Mouse (Mus musculus): ENCODE measurements around the gene Rragc.
A peak's percentile ranks its signal among the peaks of the same experiment; 100 is the strongest.
"Not testable (repeated sequence)": the region's sequence is repeated elsewhere in the genome, so short reads cannot be mapped to it uniquely, and the experiment has no call there.

Rragc gene

GRCm38 (mm10) chr4:123916748-123917547 lies at the start of gene Rragc:
TSS of gene Rragc (plus strand) at chr4:123917446.
- DNase-seq (ENCODE audit: low spot score) = peak; percentile 100

- no peak for DNase-seq (ENCODE audit: low spot score)
Measured at GRCm38 (mm10) chr4:123893726-123894125, 23.5 kb upstream of the Rragc start.

- no peak for DNase-seq (ENCODE audit: low spot score)
Measured at GRCm38 (mm10) chr4:123894295-123894694, 23.0 kb upstream of the Rragc start.

GRCm38 (mm10) chr4:123898696-123899095 lies 18.6 kb upstream of the Rragc start:
- peak; percentile 78 for DNase-seq (ENCODE audit: low spot score)

GRCm38 (mm10) chr4:123903432-123903831 lies 13.8 kb upstream of the Rragc start:
- DNase-seq (ENCODE audit: low spot score) = no peak

- peak; percentile 99 for DNase-seq (ENCODE audit: low spot score)
Measured at GRCm38 (mm10) chr4:123904333-123905125, 12.7 kb upstream of the Rragc start, which contains the start of gene Mycbp. TSS of gene Mycbp (plus strand) at chr4:123904832.

- no peak for DNase-seq (ENCODE audit: low spot score)
Measured at GRCm38 (mm10) chr4:123905126-123905668, 12.0 kb upstream of the Rragc start.

- DNase-seq (ENCODE audit: low spot score) = no peak
Measured at GRCm38 (mm10) chr4:123911503-123911902, 5.7 kb upstream of the Rragc start.

DNA sequence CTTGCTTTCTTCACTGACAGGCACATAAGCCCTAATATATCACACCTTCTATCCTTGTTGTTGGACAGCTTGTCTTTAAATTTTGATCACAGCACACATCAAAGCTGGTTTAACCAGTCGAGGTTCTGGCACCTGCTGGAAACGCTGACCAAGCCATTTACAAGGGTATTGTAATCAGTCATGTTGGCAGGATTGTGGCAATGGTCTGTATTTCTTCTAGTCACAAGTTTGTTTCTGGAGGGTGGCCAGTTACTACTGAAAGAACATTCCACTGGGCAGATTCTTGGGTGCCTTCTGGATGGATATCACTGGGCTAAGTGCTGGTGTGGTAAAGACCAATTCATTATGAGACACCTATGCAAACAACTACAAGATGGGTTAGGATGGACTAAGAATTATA lies 4.8 kb upstream of the Rragc start:
- no peak for DNase-seq (ENCODE audit: low spot score)

GRCm38 (mm10) chr4:123917548-123918140 lies 398 bp downstream of the Rragc start, which contains the start of gene 4930535I16Rik:
TSS of gene 4930535I16Rik (minus strand) at chr4:123918022.
- peak; percentile 62 for DNase-seq (ENCODE audit: low spot score)

DNA sequence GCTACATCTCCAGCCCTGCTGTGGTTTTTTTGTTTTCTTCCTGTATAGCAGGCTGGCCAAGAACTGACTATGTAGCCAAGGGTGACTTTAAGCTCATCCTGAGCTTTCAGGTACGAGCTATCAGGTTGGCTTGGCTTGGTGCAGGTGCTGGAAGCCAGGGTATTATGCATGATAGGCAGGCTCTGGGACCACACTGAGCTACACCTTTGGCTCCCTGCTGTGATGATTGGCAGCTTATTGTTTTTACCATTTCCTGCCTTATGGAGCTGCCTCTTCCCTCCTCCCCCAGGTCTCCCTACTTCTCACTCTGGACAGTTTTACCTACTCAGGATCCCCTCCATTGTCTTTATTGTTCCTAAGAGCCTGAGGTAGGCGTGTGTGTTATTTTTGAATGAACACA lies 1.6 kb downstream of the Rragc start:
- DNase-seq (ENCODE audit: low spot score) = no peak

DNA sequence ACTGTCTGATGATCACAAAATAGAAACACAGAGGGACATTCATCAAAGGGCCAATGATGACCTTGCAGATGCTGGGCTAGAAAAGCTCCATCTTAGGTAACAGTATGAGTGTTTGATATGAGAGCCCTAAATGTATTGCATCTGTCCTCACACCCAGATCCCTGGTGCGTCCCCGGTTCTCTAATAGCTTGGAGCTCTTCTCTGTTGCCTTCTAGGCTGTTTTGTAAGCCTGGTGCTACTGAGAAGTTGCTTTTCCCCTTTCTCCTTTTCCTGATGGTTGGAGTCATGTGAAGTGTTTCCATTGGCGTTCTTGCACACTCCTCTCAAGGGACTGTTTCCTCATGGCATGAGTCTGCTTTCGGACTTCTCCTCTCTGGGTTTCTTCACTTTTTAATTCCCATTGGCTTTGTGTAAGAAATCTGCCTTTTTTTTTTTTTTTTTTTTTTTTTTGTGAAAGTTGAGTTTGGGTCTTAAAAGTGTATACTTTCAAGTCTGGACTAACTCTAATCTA lies 3.9 kb downstream of the Rragc start:
- DNase-seq (ENCODE audit: low spot score) = no peak

DNA sequence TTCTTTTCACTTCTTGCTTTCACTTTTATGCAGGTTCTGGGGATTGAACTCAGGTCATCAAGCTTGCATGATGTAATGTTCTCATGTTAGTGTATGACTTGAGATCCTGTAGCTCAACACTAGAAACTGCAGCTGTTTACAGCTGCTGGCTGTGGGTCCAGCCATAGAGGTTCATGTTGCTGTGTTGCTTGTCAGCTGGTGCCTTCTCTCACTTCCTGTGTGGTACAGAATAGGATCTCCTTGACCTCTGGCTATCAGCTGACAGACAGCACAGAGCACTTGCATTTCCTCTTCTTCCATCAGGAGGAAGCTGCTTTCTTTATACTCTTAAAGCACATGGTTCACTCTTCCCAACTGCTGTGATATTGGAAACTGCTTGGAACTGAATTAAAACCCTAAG lies 10.7 kb downstream of the Rragc start:
- DNase-seq (ENCODE audit: low spot score) = peak; percentile 12

DNA sequence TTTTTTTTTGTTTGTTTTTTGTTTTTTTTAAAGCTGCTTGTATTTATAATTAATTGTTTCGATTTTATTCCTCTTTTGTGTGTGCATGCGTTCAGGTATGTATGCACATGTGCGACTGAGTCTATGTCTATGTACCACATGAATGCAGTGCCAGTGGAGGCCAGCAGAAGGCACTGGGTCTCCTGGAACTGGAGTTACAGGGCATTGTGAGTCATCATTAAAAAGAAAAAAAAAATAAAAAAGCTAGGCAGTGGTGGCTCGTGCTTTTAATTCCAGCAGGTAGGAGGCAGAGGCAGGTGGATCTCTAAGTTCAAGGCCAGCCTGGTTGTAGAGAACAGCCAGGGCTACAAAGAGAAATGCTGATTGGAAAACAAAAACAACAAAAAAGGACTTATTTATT lies 12.7 kb downstream of the Rragc start:
- DNase-seq (ENCODE audit: low spot score) = no peak

DNA sequence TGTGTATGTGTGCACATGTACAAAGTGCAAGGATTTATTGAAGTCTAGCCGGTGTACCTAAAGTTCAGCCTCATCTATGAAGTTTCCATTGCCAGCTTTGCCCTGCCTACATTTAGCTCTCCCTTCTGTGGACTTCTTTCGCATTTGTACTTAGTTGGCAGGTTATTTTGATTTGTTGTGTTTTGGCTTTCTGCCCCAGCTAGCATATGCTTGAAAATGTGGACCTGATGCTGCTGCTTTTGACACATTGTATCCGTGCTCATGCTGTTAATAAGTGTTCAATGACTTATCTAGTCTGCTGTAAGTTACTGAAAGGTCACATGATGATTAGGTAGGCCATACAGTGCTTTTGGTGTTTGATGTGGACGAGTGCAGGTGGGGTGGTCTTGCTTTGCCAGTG lies 17.1 kb downstream of the Rragc start:
- no peak for DNase-seq (ENCODE audit: low spot score)

DNA sequence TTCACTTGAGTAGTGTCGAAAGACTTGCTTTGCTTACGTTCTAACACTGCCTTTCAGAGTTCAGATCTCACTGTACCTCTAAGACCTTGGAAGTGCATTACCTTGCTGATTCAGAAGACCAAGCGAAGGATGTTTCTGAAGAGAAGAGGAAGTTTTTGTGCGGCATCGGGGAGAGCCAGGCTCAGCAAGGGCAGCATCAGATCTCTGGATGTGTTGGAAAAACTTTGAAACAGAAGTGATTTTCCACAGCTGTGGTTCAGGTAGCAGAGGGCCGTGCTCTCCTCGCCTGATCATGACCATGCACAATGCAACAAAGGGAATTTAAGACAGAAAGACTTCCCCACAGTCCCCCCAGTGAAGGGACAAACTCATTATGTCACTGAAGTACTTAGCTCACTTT lies 18.8 kb downstream of the Rragc start:
- no peak for DNase-seq (ENCODE audit: low spot score)

GRCm38 (mm10) chr4:123939838-123940237 lies 22.6 kb downstream of the Rragc start:
- DNase-seq (ENCODE audit: low spot score) = peak; percentile 90

DNA sequence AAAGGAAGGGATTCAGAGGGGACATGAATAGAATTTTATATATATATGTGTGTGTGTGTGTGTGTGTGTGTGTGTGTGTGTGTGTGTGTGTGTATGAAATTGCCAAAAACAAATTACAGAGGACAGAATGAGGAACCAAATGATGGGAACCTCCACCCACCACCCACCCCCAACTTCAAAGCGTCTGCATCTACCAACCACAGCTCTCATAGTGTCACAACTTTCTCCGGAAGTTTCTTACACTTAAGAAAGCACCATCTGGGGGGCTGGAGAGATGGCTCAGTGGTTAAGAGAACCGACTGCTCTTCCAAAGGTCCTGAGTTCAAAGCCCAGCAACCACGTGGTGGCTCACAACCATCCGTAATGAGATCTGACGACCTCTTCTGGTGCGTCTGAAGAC lies 23.6 kb downstream of the Rragc start:
- DNase-seq (ENCODE audit: low spot score) = not testable (repeated sequence)

DNA sequence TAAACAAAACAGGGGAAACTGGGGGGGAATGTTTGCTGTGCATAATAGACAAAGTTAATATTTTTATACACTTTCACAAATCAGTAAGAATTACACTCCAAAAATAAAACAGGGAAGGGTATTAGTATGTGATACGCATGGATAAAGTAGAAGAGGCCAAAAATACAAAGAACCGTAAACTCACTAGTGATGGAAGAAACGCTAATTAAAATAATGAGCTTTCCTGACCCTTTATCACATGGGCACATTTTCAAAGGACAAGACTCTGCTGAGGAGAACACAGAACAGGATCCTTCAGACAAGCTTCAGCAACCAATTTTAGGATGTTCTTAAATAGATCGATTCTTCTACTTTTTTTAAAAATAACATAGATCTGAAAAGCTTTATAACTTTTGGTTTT lies 29.5 kb downstream of the Rragc start:
- no peak for DNase-seq (ENCODE audit: low spot score)

- DNase-seq (ENCODE audit: low spot score) = no peak
Measured at GRCm38 (mm10) chr4:123947149-123947548, 29.9 kb downstream of the Rragc start.

DNA sequence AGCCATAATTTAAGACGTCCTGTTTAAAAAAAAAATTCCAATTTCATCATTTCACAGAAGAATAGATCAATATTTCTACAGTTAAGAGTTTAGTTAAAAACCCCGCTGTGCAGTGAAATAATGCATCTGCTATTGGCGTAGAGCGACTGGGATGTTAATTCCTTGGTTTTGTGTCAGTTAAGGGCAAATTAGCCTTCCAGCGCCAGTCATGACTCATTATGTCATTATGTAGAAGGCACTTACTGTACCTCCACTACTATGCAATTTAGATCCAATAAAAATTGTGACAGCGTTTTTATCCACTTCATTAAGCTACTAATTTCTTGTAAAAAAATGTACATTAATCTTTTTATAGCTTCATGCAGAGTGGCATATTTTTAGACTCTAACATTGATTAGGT lies 31.7 kb downstream of the Rragc start:
- no peak for DNase-seq (ENCODE audit: low spot score)

DNA sequence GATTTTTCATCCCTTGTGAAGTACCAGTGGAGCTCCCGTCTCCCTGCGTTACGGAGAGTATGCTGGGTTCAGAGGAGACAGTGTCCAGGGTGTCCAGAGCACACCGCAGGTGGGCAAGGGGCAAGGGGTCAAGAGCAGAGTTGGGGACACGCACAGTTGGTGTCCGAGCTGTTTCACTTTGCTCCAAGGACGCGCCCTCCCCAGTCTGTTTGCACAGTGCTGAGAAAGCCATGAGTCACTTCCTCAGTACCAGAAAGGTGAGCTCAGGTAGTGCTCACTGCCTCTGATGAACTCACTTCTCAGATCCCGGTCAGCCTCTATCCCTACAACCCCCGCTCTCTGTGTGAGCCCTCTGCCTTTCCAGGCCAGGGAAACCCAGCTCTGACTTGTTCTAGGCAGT lies 32.4 kb downstream of the Rragc start:
- no peak for DNase-seq (ENCODE audit: low spot score)

Data from testis, postnatal 10 days (tissue).